ENCODE assay signal across 8 mouse cellular contexts in genomic region chr13:40859652-40860399, GRCm38 (mm10). TPM values are rescaled to one million over a fixed set of nuclear protein-coding genes. Genes with fewer than 3 reads are reported as not detected.
DNase-seq lines count a peak whose midpoint lies in the region; ATAC-seq and TF ChIP-seq lines count a peak whose summit lies in the region.

Gcnt2 (plus strand) TSS chr13:40859754.

- TF ChIP-seq CTCF in layer of hippocampus, adult 2 months (conservative IDR thresholded peaks at IDR 0.05): no peak
- no peak for TF ChIP-seq CTCF in lung, embryonic 14.5 days (IDR thresholded peaks at IDR 0.05; ENCODE audit: low read depth)

- H3K9ac ChIP-seq in lung, embryonic 14.5 days: peak within 1 kb of the TSS; percentile 13; the same call in 1 of the 2 replicates

- intact Hi-C loops in heart, postnatal 36 days (cut with DNase I): no loop called here

- H3K27me3 ChIP-seq in erythroblast, embryonic 14.5 days (ENCODE audit: control insufficient read depth): no peaks in the 10 kb centered on the region
- H3K27me3 ChIP-seq in lung, embryonic 14.5 days (ENCODE audit: insufficient read depth, low read length): no peaks in the 10 kb centered on the region

- H3K4me1 ChIP-seq in erythroblast, embryonic 14.5 days (ENCODE audit: control insufficient read depth): no peaks in the 10 kb centered on the region
- H3K4me1 ChIP-seq in lung, embryonic 14.5 days (ENCODE audit: insufficient read depth): 0 out of 2 replicates have a peak, but pooled peaks cover 2% of the 10 kb centered on the region

- peak within 1 kb of the TSS; percentile 83 for H3K27ac ChIP-seq in layer of hippocampus, adult 2 months
- H3K27ac ChIP-seq in lung, embryonic 14.5 days (ENCODE audit: low read depth): no peak within 1 kb of the TSS

- H3K4me2 ChIP-seq in lung, embryonic 14.5 days: peak within 1 kb of the TSS; percentile 58

- DNase-seq in embryo, embryonic 9.5 days (ENCODE audit: extremely low spot score): peak; percentile 32
- peak; percentile 23 to 39 for DNase-seq in heart, postnatal 36 days
- peak; percentile 57 to 77 for DNase-seq in layer of hippocampus, adult 2 months (ENCODE audit: low spot score in 2 of 2)
- DNase-seq in lung, embryonic 14.5 days: peak; percentile 67
- peak; percentile 16 to 18 for DNase-seq in right cerebral cortex, postnatal 36 days (ENCODE audit: low spot score in 2 of 2)
- no peak for DNase-seq in cerebellum, adult 8-10 months

- no peaks in the 10 kb centered on the region for H3K36me3 ChIP-seq in erythroblast, embryonic 14.5 days (ENCODE audit: control insufficient read depth)
- H3K36me3 ChIP-seq in lung, embryonic 14.5 days (ENCODE audit: insufficient read depth): no peaks in the 10 kb centered on the region

- H3K4me3 ChIP-seq in erythroblast, embryonic 14.5 days (replicated peaks): peak within 1 kb of the TSS; percentile 21
- H3K4me3 ChIP-seq in layer of hippocampus, adult 2 months: peak within 1 kb of the TSS; percentile 62
- peak within 1 kb of the TSS; percentile 25 for H3K4me3 ChIP-seq in lung, embryonic 14.5 days (ENCODE audit: low read depth, low read length)

- no peaks in the 10 kb centered on the region for H3K9me3 ChIP-seq in erythroblast, embryonic 14.5 days (ENCODE audit: control insufficient read depth, low read length)
- no peaks in the 10 kb centered on the region for H3K9me3 ChIP-seq in lung, embryonic 14.5 days (ENCODE audit: low read depth, low read length)

- ATAC-seq in erythroblast, adult 5-6 weeks (replicated peaks; ENCODE audit: low FRiP score, poor library complexity, severe bottlenecking): no peak
- peak; percentile 75 for ATAC-seq in lung, embryonic 14.5 days (ENCODE audit: insufficient read depth)

- WGBS in lung, embryonic 14.5 days: 25% methylated on average over 22 of the region's 22 CpGs

RNA-seq across cellular contexts. Expression of gene Gcnt2, which starts in this region (rescaled TPM):
- polyA plus RNA-seq in erythroblast, embryonic 14.5 days (2012): not detected in 2 replicates
- 8.6 and 9.4 TPM in 2 replicates for total RNA-seq in erythroblast, adult 5-6 weeks (2015; ENCODE audit: low replicate concordance)
- total RNA-seq in erythroblast, adult 5-6 weeks (2017; ENCODE audit: low replicate concordance): 2.2 and 5.7 TPM in 2 replicates
- total RNA-seq in heart, postnatal 36 days (2021): 10 to 100 TPM in 1 of 2 experiments, 1 to 10 TPM in 1; 9.0 to 11.9 TPM
- total RNA-seq in layer of hippocampus, adult 2 months (2021): 10 to 100 TPM; 16.3 to 17.0 TPM
- 2.5 and 3.2 TPM in 2 replicates for polyA plus RNA-seq in lung, embryonic 14.5 days (2014; fragmentation: Nextera tagmentation; extraction: Ambion mirVana)
